Mouse (Mus musculus) kidney, postnatal 25 days (tissue): ENCODE measurements around the gene Clybl.

Experiments
- DNase-seq, 2 experiments: peaks; one replicate each; pipeline ENCODE4 v3.0.0; 2021; ENCODE audit warnings: mixed read lengths in 2 of 2

Clybl gene

DNA sequence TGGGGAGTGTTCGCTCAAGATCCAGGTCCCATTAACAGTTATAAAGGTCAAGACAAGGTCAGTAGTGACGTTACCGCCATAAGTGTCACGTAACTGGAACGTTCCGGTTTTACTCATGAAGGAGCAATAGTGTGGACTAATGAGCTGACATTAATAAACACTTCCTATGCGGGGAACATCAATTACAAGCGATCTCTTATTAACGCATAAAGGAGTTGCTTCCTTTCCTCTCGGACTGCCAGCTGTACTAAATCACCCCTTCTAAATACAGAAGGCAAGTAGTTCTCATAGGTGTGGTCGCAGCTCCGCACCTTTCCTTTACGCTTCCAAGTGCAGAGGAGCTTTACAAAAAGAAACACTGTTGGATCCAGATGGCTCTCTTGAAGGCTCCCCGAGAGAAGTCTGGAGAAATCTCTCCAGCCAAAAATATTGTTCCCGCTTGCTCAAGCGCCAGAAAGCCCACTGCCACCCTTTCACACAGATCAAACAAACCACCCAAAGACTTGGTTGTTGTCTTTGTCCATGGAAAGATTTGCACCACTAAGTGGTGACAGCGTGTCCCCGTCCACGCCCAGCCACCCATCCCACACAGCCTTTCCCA is 207.0 kb downstream of the Clybl start:
- no peak for DNase-seq

DNA sequence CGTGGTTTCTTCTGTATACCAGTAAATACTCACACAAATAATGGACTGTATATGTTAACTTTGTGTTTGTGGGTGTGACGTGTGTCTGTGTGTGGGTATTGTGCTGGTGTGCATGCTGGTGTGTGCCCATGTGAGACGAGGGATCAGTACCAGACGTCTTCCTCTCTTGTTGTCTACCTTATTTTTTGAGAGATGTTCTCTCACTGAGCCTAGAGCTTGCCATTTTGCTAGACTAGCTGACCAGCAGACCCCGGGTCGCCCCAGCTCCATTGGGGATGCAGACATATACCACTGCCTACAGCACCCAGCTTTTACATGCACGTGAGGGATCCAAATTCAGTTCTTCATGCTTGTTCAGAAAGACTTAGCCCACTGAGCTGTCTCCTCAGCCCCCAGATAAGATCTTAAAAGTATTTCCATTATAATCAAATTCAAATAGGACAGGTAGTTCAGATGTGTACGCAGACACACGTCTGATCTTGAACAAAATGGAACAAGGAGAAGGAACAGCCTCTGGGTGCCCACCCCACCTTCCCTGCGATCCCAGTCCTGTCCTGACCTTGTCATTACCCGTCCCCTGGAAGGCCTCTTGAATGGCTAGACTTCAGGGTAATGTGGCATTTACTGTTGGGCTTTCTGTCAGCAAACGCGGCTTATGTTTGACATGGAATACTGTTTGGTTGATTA is 208.3 kb downstream of the Clybl start:
- no peak for DNase-seq

GRCm38 (mm10) chr14:122390935-122391334 is 209.4 kb downstream of the Clybl start:
- DNase-seq: no peak

DNA sequence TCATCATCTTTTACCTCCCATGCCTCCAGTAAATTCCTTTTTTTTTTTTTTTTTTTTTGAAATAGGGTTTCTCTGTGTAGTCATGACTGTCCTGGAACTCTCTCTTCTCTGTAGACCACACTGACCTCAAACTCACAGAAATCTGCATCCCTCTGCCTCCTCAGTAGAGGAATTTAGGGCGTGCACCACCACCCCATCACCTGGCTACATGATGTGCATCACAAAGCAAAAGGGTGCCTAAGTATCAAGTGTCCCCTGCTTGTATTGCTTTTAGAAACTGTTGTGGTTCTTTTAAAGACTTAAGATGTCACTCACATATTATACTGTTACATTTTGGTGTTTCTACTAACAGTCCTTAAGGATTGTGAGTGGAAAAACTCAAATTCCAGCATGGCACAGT is 211.6 kb downstream of the Clybl start:
- no peak for DNase-seq

DNA sequence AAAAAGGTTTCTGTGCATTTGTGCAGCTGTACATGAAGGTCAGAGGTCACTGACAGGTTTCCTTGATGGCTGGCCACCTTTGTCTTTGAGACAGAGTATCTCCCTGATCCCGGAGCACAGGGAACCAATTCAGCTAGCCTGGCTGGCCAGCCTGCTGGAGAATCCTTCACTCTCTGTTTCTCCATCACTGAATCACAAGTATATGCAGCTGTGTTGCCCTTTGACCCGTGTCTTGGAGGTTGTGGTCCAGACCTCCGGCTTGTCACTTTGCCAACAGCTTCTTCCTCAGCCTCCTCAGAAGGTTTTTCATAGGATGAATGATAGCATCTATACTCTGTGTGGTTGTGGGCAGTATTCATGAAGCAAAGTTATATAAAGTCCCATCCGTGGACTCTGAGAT is 217.2 kb downstream of the Clybl start:
- no peak for DNase-seq

DNA sequence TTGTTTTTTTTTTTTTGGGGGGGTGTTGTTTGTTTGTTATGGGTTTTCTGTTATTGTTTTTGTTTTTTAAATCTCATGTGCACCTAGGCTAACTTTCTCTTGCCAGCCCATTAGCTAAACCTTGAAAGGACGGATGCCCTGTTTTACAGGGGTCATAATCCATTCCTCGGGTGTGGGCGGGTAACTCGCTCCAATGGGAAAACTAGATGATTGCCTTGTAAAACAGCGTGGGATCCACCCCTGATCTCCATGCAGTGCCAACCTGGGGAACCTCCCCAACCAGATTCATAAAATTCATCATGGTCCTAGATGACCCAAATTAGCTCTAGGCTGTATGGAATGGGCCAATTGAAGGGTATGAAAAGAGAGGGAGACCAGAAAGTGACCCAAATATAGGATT is 218.4 kb downstream of the Clybl start:
- DNase-seq: no peak

DNA sequence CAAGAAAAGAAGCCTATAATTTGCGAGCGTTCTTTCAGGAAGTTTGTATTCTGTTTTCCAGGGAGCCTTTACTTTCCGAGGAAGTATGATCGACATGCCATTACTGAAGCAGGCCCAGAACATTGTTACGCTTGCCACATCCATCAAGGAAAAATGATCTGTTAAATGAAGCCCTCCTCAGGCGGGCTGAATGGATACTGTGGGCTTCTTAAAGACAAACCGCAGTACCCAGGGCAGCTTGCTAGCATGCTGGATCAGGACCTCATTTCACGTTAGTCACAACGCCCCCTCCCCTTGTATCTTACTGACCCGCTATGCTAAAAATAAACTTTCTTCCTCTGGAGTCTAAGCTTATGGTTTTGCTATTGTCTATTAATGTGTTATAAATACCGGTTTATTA is 220.4 kb downstream of the Clybl start:
- no peak for DNase-seq

- no peak for DNase-seq
Observed at GRCm38 (mm10) chr14:122402716-122403258, 221.3 kb downstream of the Clybl start.

DNA sequence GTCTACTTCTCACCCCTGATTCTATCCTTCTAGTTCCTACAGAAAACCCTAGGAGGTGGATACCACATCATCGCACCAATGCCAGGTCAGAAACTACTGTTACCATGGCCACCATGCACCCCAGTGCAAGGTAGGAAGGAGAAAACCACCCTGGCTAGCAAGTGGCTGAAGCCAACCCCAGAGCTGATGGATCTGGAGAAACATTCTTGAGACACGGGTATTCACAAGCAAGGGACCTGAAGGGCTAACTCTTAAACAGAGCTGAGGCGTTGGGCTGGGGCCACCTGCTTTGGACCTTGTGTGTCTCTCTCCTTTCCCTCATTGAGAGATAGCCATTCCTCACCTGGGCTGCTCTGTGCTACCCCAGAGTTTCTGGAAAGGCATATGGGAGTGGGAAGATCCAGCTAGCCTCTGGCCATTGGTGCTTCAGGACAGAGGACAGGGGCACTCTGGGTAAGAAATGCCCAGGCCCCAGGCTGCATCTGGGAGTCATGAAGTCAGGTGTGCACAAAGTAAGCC is 222.0 kb downstream of the Clybl start:
- no peak for DNase-seq

DNA sequence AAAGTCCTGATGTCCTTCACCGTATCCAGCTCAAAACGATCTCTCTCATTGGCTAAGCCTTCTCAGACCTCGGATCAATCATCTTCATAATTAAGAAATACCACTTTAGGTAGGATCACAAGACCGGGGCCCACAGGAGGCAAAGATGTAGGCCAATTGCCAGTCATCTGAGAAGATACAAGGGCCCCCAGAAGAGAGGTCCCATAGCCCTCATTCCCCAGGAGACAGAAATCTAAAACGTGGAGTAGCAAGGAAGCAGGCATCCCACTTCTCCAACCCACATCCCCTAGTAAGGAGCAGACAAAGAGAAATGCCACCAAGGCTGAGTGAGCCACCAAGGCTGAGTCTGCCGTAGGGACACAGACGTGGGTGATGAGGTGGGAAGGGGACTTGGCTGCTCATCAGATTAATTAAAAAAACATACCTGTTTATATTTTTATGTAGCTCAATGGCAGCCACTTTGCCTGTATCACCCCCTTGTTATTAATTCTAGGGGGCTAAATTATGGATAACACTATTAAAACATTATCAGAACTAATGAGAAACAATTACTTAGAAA is 223.2 kb downstream of the Clybl start:
- DNase-seq: no peak

DNA sequence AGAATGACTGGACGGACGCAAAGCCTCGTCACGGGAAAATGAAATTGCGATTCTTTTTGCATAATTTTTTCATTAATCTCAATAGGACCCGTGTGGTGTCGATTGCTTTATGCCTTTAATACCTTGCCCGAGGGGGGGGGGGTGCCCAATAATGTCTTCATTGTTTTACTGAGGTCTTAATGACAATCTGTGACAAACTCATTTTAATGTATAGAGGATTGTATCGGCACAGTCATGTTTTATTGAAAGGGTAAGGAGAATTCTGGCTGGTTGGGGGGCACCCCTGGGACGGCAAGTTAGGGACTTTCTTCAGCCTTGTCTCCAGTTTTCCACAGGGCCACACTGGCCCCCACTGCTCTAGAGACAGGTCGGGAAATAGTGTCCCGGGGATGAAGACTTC is 223.7 kb downstream of the Clybl start:
- no peak for DNase-seq

- DNase-seq: no peak
Observed at GRCm38 (mm10) chr14:122405897-122406540, 224.5 kb downstream of the Clybl start.

GRCm38 (mm10) chr14:122406541-122407219 is 225.2 kb downstream of the Clybl start:
- no peak for DNase-seq

DNA sequence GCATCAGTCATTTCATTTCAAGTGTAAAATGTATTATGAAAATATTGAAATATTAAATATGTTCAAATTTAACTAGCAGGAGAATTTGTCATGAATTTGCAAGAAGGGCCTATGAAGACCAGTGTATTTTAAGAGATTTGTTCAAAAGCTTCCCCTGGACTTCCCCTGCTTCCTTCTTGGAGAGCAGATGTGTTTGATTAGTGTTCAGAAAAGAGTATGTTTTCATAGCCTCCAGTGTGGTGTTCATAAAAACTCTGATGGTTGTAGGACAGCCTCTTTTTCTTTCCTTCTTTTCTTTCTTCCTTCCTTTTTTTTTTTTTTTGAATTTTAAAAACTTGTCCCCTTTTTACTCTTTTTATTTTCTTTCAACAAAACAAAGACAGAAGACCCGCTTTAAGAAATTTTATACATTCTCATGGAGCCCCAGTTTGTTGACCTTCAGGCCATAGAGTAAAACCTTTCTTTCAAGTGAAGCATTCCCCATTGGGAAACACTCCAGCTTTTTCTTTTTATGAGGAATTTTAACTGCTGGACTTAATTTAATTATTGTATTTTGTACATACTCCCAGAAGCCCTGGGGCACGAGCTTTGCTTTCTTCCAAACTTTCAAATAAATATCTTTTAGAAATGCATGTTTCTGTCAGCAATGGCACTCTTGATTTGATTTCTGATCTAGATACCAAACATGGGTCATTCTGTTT is 231.5 kb downstream of the Clybl start:
- DNase-seq: no peak

GRCm38 (mm10) chr14:122413542-122413928 is 232.0 kb downstream of the Clybl start:
- DNase-seq: no peak

DNA sequence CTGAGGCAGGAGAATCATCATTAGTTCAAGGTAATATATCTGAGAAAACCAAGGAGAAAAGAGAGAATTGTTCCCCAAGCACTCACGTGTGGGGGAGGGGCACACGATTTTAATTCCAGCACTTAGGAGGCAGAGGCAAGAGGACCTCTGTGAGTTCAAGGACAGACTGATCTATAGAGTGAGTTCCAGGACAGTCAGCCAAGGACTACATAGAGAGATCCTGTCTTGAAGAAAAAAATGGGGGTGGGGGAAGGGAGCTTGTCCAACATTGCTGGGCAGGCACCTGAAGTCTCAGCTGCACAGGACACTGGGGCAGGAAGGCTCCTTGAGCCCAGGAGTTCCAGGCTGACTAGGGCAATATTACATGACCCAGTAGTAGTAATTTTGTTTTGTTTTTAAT is 233.3 kb downstream of the Clybl start:
- no peak for DNase-seq

- DNase-seq: no peak
Observed at GRCm38 (mm10) chr14:122416166-122416771, 234.8 kb downstream of the Clybl start.

DNA sequence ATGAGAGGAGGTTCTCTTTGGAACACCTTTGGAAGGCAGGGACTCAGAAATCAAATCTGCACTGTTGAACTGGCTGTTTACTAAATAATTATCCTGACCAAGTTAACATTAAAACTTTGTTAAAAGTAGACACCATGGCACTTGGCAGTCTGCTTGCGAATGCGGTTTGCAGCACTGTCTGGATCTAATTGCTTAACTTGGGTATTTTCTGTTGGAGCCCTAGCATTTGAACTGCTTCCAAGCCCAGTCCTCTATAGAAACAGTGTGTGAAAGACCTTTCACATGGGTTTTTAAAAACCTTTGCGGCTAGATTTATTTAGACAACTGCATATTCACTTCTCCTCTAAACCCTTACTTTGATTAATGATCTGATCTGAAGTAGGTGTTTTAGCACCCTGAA is 242.9 kb downstream of the Clybl start:
- DNase-seq: no peak

DNA sequence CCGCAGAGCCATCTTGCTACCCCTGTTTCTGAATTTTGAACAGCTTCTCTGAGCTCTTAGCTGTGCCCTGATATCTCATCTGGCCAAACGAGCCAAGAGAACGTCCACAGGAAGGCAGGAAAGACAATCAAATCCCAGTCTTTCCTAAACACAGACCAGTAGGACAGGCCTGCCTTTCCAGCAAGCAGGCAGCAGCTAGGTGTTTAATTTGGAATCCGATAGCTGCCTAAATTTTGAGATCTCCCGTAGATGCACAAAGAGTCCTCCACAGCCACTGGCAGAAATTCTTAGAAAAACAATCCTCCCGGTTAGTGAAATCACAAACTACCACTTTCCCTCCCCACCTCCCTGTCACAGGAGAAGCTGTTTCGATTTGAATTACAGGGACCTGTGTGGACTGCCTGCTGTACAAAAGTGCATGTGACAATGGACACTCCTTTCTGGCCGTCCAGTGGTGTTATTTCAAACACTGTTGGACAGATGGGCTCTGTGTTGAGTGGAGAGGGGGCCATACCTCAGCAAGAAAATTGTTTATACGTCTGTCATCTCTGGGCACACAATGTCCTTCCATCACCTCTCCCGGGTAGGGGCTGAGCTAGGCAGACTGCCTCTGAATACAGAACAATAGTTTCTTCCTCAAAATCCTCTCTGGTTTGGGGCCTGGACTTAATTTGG is 245.2 kb downstream of the Clybl start:
- DNase-seq: no peak

- no peak for DNase-seq
Observed at GRCm38 (mm10) chr14:122427204-122427560, 245.7 kb downstream of the Clybl start.

- DNase-seq: no peak
Observed at GRCm38 (mm10) chr14:122427654-122428053, 246.2 kb downstream of the Clybl start.
